Mouse (Mus musculus): ENCODE data around the gene Mtfr2.

- TF ChIP-seq CTCF (IDR thresholded peaks at IDR 0.05; ENCODE audit: borderline replicate concordance, extremely low read depth, insufficient read depth, insufficient read length) (no peak), POLR2A (IDR thresholded peaks at IDR 0.05; ENCODE audit: borderline replicate concordance, extremely low read depth, insufficient read depth, insufficient read length, poor library complexity, severe bottlenecking) (no peak)
Measured at GRCm38 (mm10) chr10:20379071-20379735, 31.6 kb downstream of the Mtfr2 start.
